Mouse (Mus musculus): ENCODE measurements at regions not wholly inside any gene's neighbourhood (a gene's known extent, or its start where the extent isn't known, plus 50 kb on each side); places are given as distances from the start of the nearest gene placed in this dataset.

- Histone ChIP-seq H3K36me3 (ENCODE audit: control insufficient read depth, insufficient read depth, low read length) (no peaks in the 10 kb centered on the region), H3K27me3 (ENCODE audit: control insufficient read depth, insufficient read depth, low read length) (no peaks in the 10 kb centered on the region), H3K4me1 (ENCODE audit: control insufficient read depth, insufficient read depth, low read length) (peaks cover 3% of the 10 kb centered on the region; the same call in 1 of the 2 replicates), H3K4me3 (ENCODE audit: control insufficient read depth, low read depth, low read length) (no peak overlapping the region), H3K27ac (ENCODE audit: control insufficient read depth, insufficient read depth, low read depth, low read length) (no peak overlapping the region)
- TF ChIP-seq POLR2A (IDR thresholded peaks at IDR 0.05; ENCODE audit: control insufficient read depth, low read depth, low read length): no peak
Measured at GRCm38 (mm10) chr9:27556315-27557225, 160.0 kb downstream of the Spata19 start.

GRCm38 (mm10) chr9:27557886-27558285, 161.3 kb downstream of the Spata19 start:
- TF ChIP-seq CTCF (IDR thresholded peaks at IDR 0.05; ENCODE audit: control insufficient read depth, insufficient read depth, insufficient replicate concordance, low read depth, low read length) (no peak), POLR2A (IDR thresholded peaks at IDR 0.05; ENCODE audit: control insufficient read depth, low read depth, low read length) (no peak)
- H3K36me3 ChIP-seq (ENCODE audit: control insufficient read depth, insufficient read depth, low read length): no peaks in the 10 kb centered on the region
- no peak overlapping the region for H3K27ac ChIP-seq (ENCODE audit: control insufficient read depth, insufficient read depth, low read depth, low read length)

GRCm38 (mm10) chr9:27558286-27558685, 161.7 kb downstream of the Spata19 start:
- H3K4me3 ChIP-seq (ENCODE audit: control insufficient read depth, low read depth, low read length): no peak overlapping the region
- no peak overlapping the region for H3K27ac ChIP-seq (ENCODE audit: control insufficient read depth, insufficient read depth, low read depth, low read length)
- no peaks in the 10 kb centered on the region for H3K36me3 ChIP-seq (ENCODE audit: control insufficient read depth, insufficient read depth, low read length)
- peaks cover 3% of the 10 kb centered on the region; the same call in 1 of the 2 replicates for H3K4me1 ChIP-seq (ENCODE audit: control insufficient read depth, insufficient read depth, low read length)
- no peaks in the 10 kb centered on the region for H3K27me3 ChIP-seq (ENCODE audit: control insufficient read depth, insufficient read depth, low read length)
- TF ChIP-seq CTCF (IDR thresholded peaks at IDR 0.05; ENCODE audit: control insufficient read depth, insufficient read depth, insufficient replicate concordance, low read depth, low read length) (no peak), POLR2A (IDR thresholded peaks at IDR 0.05; ENCODE audit: control insufficient read depth, low read depth, low read length) (no peak)

More at GRCm38 (mm10) chr9:27557886-27558285, 161.3 kb downstream of the Spata19 start:
- Histone ChIP-seq H3K4me1 (ENCODE audit: control insufficient read depth, insufficient read depth, low read length) (peaks cover 3% of the 10 kb centered on the region; the same call in 1 of the 2 replicates), H3K4me3 (ENCODE audit: control insufficient read depth, low read depth, low read length) (no peak overlapping the region), H3K27me3 (ENCODE audit: control insufficient read depth, insufficient read depth, low read length) (no peaks in the 10 kb centered on the region)

GRCm38 (mm10) chr9:27568372-27569053, 171.9 kb downstream of the Spata19 start:
- Histone ChIP-seq H3K4me3 (ENCODE audit: control insufficient read depth, low read depth, low read length) (no peak overlapping the region), H3K4me1 (ENCODE audit: control insufficient read depth, insufficient read depth, low read length) (no peaks in the 10 kb centered on the region), H3K27me3 (ENCODE audit: control insufficient read depth, insufficient read depth, low read length) (no peaks in the 10 kb centered on the region), H3K36me3 (ENCODE audit: control insufficient read depth, insufficient read depth, low read length) (no peaks in the 10 kb centered on the region), H3K27ac (ENCODE audit: control insufficient read depth, insufficient read depth, low read depth, low read length) (no peak overlapping the region)
- TF ChIP-seq POLR2A (IDR thresholded peaks at IDR 0.05; ENCODE audit: control insufficient read depth, low read depth, low read length) (no peak), CTCF (IDR thresholded peaks at IDR 0.05; ENCODE audit: control insufficient read depth, insufficient read depth, insufficient replicate concordance, low read depth, low read length) (no peak)

GRCm38 (mm10) chr9:27569054-27569387, 172.4 kb downstream of the Spata19 start:
- no peaks in the 10 kb centered on the region for H3K27me3 ChIP-seq (ENCODE audit: control insufficient read depth, insufficient read depth, low read length)

GRCm38 (mm10) chr9:27617096-27617839, 173.3 kb upstream of the Opcml start:
- no peak overlapping the region for H3K27ac ChIP-seq (ENCODE audit: control insufficient read depth, insufficient read depth, low read depth, low read length)
- no peak overlapping the region for H3K4me3 ChIP-seq (ENCODE audit: control insufficient read depth, low read depth, low read length)
- H3K36me3 ChIP-seq (ENCODE audit: control insufficient read depth, insufficient read depth, low read length): no peaks in the 10 kb centered on the region
- no peaks in the 10 kb centered on the region for H3K4me1 ChIP-seq (ENCODE audit: control insufficient read depth, insufficient read depth, low read length)
- no peaks in the 10 kb centered on the region for H3K27me3 ChIP-seq (ENCODE audit: control insufficient read depth, insufficient read depth, low read length)
- TF ChIP-seq POLR2A (IDR thresholded peaks at IDR 0.05; ENCODE audit: control insufficient read depth, low read depth, low read length) (no peak), CTCF (IDR thresholded peaks at IDR 0.05; ENCODE audit: control insufficient read depth, insufficient read depth, insufficient replicate concordance, low read depth, low read length) (no peak)

More at GRCm38 (mm10) chr9:27569054-27569387, 172.4 kb downstream of the Spata19 start:
- TF ChIP-seq POLR2A (IDR thresholded peaks at IDR 0.05; ENCODE audit: control insufficient read depth, low read depth, low read length) (no peak), CTCF (IDR thresholded peaks at IDR 0.05; ENCODE audit: control insufficient read depth, insufficient read depth, insufficient replicate concordance, low read depth, low read length) (no peak)
- no peak overlapping the region for H3K27ac ChIP-seq (ENCODE audit: control insufficient read depth, insufficient read depth, low read depth, low read length)
- H3K4me3 ChIP-seq (ENCODE audit: control insufficient read depth, low read depth, low read length): no peak overlapping the region
- no peaks in the 10 kb centered on the region for H3K36me3 ChIP-seq (ENCODE audit: control insufficient read depth, insufficient read depth, low read length)
- H3K4me1 ChIP-seq (ENCODE audit: control insufficient read depth, insufficient read depth, low read length): no peaks in the 10 kb centered on the region

GRCm38 (mm10) chr9:27634901-27635300, 155.7 kb upstream of the Opcml start:
- no peaks in the 10 kb centered on the region for H3K36me3 ChIP-seq (ENCODE audit: control insufficient read depth, insufficient read depth, low read length)
- H3K4me3 ChIP-seq (ENCODE audit: control insufficient read depth, low read depth, low read length): no peak overlapping the region
- no peak for TF ChIP-seq CTCF (IDR thresholded peaks at IDR 0.05; ENCODE audit: control insufficient read depth, insufficient read depth, insufficient replicate concordance, low read depth, low read length)
- TF ChIP-seq POLR2A (IDR thresholded peaks at IDR 0.05; ENCODE audit: control insufficient read depth, low read depth, low read length): no peak
- H3K27me3 ChIP-seq (ENCODE audit: control insufficient read depth, insufficient read depth, low read length): no peaks in the 10 kb centered on the region
- no peaks in the 10 kb centered on the region for H3K4me1 ChIP-seq (ENCODE audit: control insufficient read depth, insufficient read depth, low read length)
- no peak overlapping the region for H3K27ac ChIP-seq (ENCODE audit: control insufficient read depth, insufficient read depth, low read depth, low read length)
